Mouse (Mus musculus) neural tube, postnatal 0 days (tissue): Measurements from ENCODE around the gene Agt. TPM values are rescaled to one million over a fixed set of nuclear protein-coding genes. Genes with fewer than 3 reads are reported as not detected.

ENCODE experiments used
- polyA plus RNA-seq: library from polyadenylated mRNA; unstranded; fragments of >200 nt; fragmentation: Nextera tagmentation; extraction: Ambion mirVana; gene quantifications from 2 replicates; pipeline ENCODE4 v1.2.1, GENCODE M21; 2015

Gene Agt
- polyA plus RNA-seq = 96.9 and 135 TPM in 2 replicates

DNA sequence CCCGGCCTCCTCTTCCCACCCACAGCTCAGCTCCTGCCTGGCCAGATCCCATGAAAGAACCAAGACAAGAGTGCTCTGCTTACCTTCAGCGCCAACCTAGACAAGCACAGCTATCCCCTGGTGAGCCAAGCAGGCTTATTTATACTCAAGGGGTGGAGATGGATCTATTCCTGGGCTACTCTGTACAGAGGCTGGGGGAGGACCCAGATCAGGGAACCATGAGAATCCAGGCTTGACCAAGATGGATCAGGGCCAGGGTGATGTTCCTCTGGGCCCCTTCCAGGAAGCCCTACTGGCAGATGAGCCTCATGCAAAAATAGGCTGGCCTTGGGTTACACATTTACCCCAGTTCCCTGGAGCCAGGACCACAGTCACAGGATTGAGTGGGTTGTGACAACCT is at the start of gene Agt:
Agt (minus strand) TSS at position 114 of the 400 bp plus-strand sequence.

DNA sequence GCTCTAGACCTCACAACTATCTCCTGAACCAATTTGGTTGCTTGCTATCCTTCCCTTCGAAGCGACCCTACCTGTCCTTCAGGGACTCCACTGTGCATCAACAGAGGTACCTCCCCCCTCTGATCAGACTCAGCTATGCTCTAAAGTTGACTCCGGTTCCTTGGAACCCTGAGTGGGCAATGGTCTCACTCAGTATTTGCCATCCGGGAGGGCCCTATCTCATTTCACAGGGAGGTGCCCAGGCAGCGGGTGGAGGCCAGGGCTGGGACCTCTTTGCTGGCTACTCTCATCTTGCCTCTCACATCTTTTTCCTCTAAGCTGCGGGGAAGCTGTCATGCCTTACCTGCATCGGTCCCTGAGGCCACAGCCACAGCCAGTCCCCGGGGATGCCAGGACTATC is 6.3 kb upstream of the Agt start, which contains the start of gene Capn9:
Capn9 (plus strand) TSS at position 301 of the 400 bp plus-strand sequence.

DNA sequence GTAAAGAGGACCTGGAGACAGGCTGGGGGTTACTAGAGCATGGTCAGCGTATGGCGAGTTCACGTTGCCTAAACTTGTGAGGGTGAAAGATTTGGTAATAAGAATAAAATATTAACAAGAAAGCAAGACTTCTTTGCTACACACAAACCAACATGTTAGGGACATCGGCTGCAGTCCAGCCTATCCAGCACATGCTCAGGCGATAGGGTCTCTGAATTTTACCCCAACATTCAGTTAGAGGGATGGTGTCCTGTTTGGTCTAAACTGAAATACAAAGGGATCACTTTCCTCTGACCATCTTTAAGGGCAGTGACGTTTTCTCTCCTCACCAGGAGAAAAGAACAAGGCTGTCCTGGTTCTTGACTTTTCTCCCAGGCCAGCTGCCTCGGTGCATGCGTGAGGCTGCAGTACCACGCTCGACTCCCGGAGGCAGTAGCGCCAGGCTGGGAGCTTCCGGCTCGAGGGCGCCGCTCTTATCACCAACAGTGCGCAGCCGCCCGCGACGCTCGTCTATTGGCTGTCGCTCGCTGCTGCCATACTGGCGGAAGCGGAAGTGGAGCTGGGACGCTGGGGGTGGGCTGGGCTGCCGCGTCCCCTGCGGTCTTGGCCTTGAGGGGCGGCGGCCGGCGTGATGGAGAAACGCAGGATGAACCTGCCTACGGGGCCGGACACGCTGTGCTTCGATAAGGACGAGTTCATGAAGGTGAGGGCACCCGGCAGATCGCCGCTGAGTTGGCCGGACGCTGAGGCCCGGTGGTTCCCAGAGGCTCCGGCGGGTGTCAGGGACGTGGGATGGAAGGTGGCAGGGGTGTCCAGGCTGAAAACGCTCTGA is 49.0 kb downstream of the Agt start, which contains the start of gene Cog2:
Cog2 (plus strand) TSS at position 519 of the 832 bp plus-strand sequence.

Other genes starting within 250 kb of the Agt start
- 18.7 and 20.6 TPM in 2 replicates for gene Pgbd5, start 130.0 kb downstream of the Agt start, polyA plus RNA-seq
- gene Cog2, start 48.9 kb downstream of the Agt start, polyA plus RNA-seq = 21.6 and 24.6 TPM in 2 replicates
- gene Capn9, start 6.4 kb upstream of the Agt start, polyA plus RNA-seq = 0.31 and 0.32 TPM in 2 replicates
- gene 2310022B05Rik, start 93.7 kb upstream of the Agt start, polyA plus RNA-seq = 21.4 and 23.3 TPM in 2 replicates
- gene Ttc13, start 152.3 kb upstream of the Agt start, polyA plus RNA-seq = 51.6 and 53.4 TPM in 2 replicates
- gene Arv1, start 152.4 kb upstream of the Agt start, polyA plus RNA-seq = 31.1 and 33.1 TPM in 2 replicates
- 1.1 and 2.5 TPM in 2 replicates for gene Fam89a, start 182.1 kb upstream of the Agt start, polyA plus RNA-seq
- 22.3 and 26.6 TPM in 2 replicates for gene Trim67, start 223.4 kb upstream of the Agt start, polyA plus RNA-seq